Mouse (Mus musculus): ENCODE measurements around the gene Plce1.

DNA sequence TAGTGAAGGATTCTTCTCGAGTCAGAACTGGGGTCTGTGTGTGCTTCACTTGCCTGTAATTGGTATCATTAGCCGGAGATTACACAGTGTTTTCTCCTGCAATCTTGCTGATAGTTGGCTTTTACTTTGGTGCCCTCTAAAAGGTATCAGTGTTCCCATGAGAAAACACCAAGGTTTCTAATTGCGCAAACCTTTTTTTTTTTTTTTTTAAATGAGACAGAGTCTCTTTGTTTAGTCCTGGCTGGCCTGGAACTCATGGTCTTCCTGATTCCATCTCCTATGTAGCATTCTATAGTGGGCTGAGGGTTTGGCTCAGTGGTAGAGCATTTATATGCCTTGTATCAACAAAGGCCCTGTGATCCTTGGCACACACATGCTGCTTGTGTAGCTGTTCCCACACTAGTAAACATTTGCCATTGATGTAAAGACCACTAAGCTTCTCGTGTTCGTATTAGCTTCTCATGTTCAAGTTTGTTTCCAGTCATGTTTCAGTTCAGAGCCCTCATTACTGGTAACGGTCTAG lies 265.6 kb downstream of the Plce1 start:
- TF ChIP-seq CTCF (IDR thresholded peaks at IDR 0.05; ENCODE audit: insufficient read depth, low read depth, low read length) (no peak), POLR2A (IDR thresholded peaks at IDR 0.05; ENCODE audit: insufficient read depth, low read depth, low read length) (no peak)

All from olfactory bulb, adult 2 months (tissue).